Mouse (Mus musculus) hematopoietic stem cell, adult 5-6 weeks (primary cell): Measurements from ENCODE around the gene St13. TPM values are rescaled to one million over a fixed set of nuclear protein-coding genes. Genes with fewer than 3 reads are reported as not detected.

ENCODE experiments used
- ATAC-seq, 2 experiments: fragments of 125-278 bp in 1 of 2; replicated peaks in 1 of 2; 2 replicates each; pipeline ENCODE4 v1.8.0; 2016 to 2017; ENCODE audit warnings: inconsistent platforms in 2 of 2, mild to moderate bottlenecking in 2 of 2, moderate number of reproducible peaks in 2 of 2, low read depth in 1 of 2, moderate TSS enrichment in 1 of 2; ENCODE audit not compliant: low FRiP score in 2 of 2, poor library complexity in 2 of 2, severe bottlenecking in 2 of 2, insufficient read depth in 1 of 2, low TSS enrichment in 1 of 2
- total RNA-seq: library from RNA; stranded (forward); fragments of 172-1452, 232-1000 nt; gene quantifications from 2 replicates; pipeline ENCODE4 v1.2.3, GENCODE M21; 2017

Gene St13
- total RNA-seq = 311 and 331 TPM in 2 replicates

- ATAC-seq = peak; percentile 96 to 98
These were observed at the start of gene St13, which contains the start of gene Xpnpep3 for GRCm38 (mm10) chr15:81399638-81400315. Gene St13 (minus strand): TSS chr15:81400077. Gene Xpnpep3 (plus strand): TSS chr15:81400138.

GRCm38 (mm10) chr15:81448463-81448862 lies 48.6 kb upstream of the St13 start:
- peak; percentile 76 to 86 for ATAC-seq

- ATAC-seq = no peak
These were observed 39.4 kb upstream of the St13 start for GRCm38 (mm10) chr15:81439236-81439635.

GRCm38 (mm10) chr15:81438345-81438744 lies 38.5 kb upstream of the St13 start:
- no peak for ATAC-seq

- ATAC-seq = no peak
These were observed 31.3 kb upstream of the St13 start for GRCm38 (mm10) chr15:81431195-81431594.

- 0 out of 4 replicates have a peak, but pooled peaks of 1 of the 2 experiments have one; percentile 12 for ATAC-seq
These were observed 28.1 kb upstream of the St13 start for GRCm38 (mm10) chr15:81427947-81428346.

GRCm38 (mm10) chr15:81425311-81425710 lies 25.4 kb upstream of the St13 start:
- no peak for ATAC-seq

- ATAC-seq = no peak
These were observed 22.3 kb upstream of the St13 start for GRCm38 (mm10) chr15:81422156-81422681.

GRCm38 (mm10) chr15:81421454-81421853 lies 21.6 kb upstream of the St13 start:
- peak; percentile 66 to 75; a peak in 3 of 4 replicates for ATAC-seq

GRCm38 (mm10) chr15:81418065-81418464 lies 18.2 kb upstream of the St13 start:
- ATAC-seq = no peak

GRCm38 (mm10) chr15:81416763-81417310 lies 17.0 kb upstream of the St13 start:
- ATAC-seq = peak; percentile 75 to 77

- no peak for ATAC-seq
These were observed 8.3 kb upstream of the St13 start, which contains the start of gene Dnajb7 for GRCm38 (mm10) chr15:81408199-81408598. Gene Dnajb7 (minus strand): TSS chr15:81408299.

- ATAC-seq = no peak
These were observed 5.1 kb upstream of the St13 start for GRCm38 (mm10) chr15:81405008-81405407.

- ATAC-seq = no peak; a peak in 2 of 4 replicates
These were observed 610 bp downstream of the St13 start for GRCm38 (mm10) chr15:81399297-81399637.

- ATAC-seq = no peak
These were observed 1.7 kb downstream of the St13 start for GRCm38 (mm10) chr15:81398189-81398588.

- no peak for ATAC-seq
These were observed 5.5 kb downstream of the St13 start for GRCm38 (mm10) chr15:81394211-81394915.

- ATAC-seq = peak; percentile 64 to 69; a peak in 2 of 4 replicates
These were observed 6.9 kb downstream of the St13 start for GRCm38 (mm10) chr15:81392997-81393396.

GRCm38 (mm10) chr15:81386327-81386726 lies 13.6 kb downstream of the St13 start:
- no peak for ATAC-seq
